Mouse (Mus musculus): ENCODE measurements at regions not wholly inside any gene's neighbourhood (a gene's known extent, or its start where the extent isn't known, plus 50 kb on each side); places are given as distances from the start of the nearest gene placed in this dataset.

GRCm38 (mm10) chr1:148392673-148393072 is 1568.4 kb downstream of the Pla2g4a start:
- DNase-seq: peak; percentile 3
